Mouse (Mus musculus) cerebellum, adult 2 months (tissue): ENCODE data around the gene Pabpn1l.

Source experiments
- CTCF ChIP-seq: fragments of 200-500 bp; IDR thresholded peaks from 2 replicates; pipeline ENCODE4 v1.5.1; 2011; ENCODE audit warnings: low read depth, mild to moderate bottlenecking, control low read depth, low read length, moderate library complexity, borderline replicate concordance; ENCODE audit not compliant: insufficient read depth
- POLR2A ChIP-seq: fragments of 200-500 bp; IDR thresholded peaks from 2 replicates; pipeline ENCODE4 v1.6.1; 2011; ENCODE audit warnings: low read length, control low read depth, borderline replicate concordance; ENCODE audit not compliant: insufficient read depth

- no peak for TF ChIP-seq CTCF
- no peak for TF ChIP-seq POLR2A
Measured at GRCm38 (mm10) chr8:122641406-122641805, 18.9 kb upstream of the Pabpn1l start.
